Mouse (Mus musculus) cerebellum, adult 2 months (tissue): Measurements from ENCODE around the gene Atp2b2. TPM values are rescaled to one million over a fixed set of nuclear protein-coding genes. Genes with fewer than 3 reads are reported as not detected.

Experiments
- DNase-seq, 2 experiments: peaks; one replicate each; pipeline ENCODE4 v3.0.0; 2021
- H3K27ac ChIP-seq: fragments of 200-500 bp; 2 replicates; pipeline ENCODE4 v1.5.1; 2012; ENCODE audit warnings: low read length, control low read depth, inconsistent platforms; ENCODE audit not compliant: insufficient read depth
- H3K27me3 ChIP-seq: fragments of 200-500 bp; 2 replicates; pipeline ENCODE4 v1.6.1; 2012; ENCODE audit warnings: inconsistent platforms, mild to moderate bottlenecking, low read length, moderate library complexity; ENCODE audit not compliant: control insufficient read depth, insufficient read depth
- H3K4me1 ChIP-seq: fragments of 200-500 bp; 2 replicates; pipeline ENCODE4 v1.6.1; 2011; ENCODE audit warnings: low read length; ENCODE audit not compliant: control insufficient read depth, insufficient read depth
- H3K4me3 ChIP-seq: fragments of 200-500 bp; replicated peaks from 2 replicates; pipeline ENCODE3; 2011; ENCODE audit warnings: mild to moderate bottlenecking, low read depth, low read length, control low read depth; ENCODE audit not compliant: insufficient read depth
- CTCF ChIP-seq: fragments of 200-500 bp; IDR thresholded peaks from 2 replicates; pipeline ENCODE4 v1.5.1; 2011; ENCODE audit warnings: low read depth, mild to moderate bottlenecking, control low read depth, low read length, moderate library complexity, borderline replicate concordance; ENCODE audit not compliant: insufficient read depth
- POLR2A ChIP-seq: fragments of 200-500 bp; IDR thresholded peaks from 2 replicates; pipeline ENCODE4 v1.6.1; 2011; ENCODE audit warnings: low read length, control low read depth, borderline replicate concordance; ENCODE audit not compliant: insufficient read depth
- WGBS: fragments of 180-500 bp; shearing (Covaris S2); methylation state at CpG from one replicate; pipeline ENCODE4 v1.1.7; 2018; 5-methylcytosine and 5-hydroxymethylcytosine counted together
- polyA plus RNA-seq: library from polyadenylated mRNA; depleted of rRNA; stranded (reverse); fragments of >200 nt; gene quantifications from 2 replicates; pipeline ENCODE4 v1.2.3, GENCODE M21; 2012

The Atp2b2 gene
- polyA plus RNA-seq, 1 experiment: 217 TPM

DNA sequence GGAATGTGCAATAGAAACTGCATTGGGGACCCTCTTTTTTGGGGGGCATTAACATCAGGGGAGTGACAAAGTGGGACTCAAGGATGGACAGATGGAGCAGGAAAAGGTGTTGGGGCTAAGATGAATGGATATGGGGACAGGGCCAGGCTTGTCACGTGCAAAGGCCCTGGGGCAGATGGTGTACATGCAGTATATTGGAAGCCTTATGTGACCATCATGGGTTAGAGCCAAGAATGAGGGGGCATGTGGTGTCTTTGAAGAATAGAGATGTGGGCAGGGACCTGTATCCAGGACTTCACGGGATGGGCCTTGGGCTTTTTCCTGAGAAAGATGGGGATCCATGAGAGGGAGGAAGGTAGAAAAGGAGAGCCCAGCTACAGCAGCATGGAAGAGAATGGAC lies 53.9 kb downstream of the Atp2b2 start:
- Histone ChIP-seq H3K4me1 (peaks cover 45% of the 10 kb centered on the region), H3K27me3 (no peaks in the 10 kb centered on the region), H3K27ac (no peak overlapping the region), H3K4me3 (no peak overlapping the region)
- no peak for DNase-seq
- WGBS: 29% methylated on average over 2 of the region's 2 CpGs
- TF ChIP-seq POLR2A (no peak), CTCF (no peak)

DNA sequence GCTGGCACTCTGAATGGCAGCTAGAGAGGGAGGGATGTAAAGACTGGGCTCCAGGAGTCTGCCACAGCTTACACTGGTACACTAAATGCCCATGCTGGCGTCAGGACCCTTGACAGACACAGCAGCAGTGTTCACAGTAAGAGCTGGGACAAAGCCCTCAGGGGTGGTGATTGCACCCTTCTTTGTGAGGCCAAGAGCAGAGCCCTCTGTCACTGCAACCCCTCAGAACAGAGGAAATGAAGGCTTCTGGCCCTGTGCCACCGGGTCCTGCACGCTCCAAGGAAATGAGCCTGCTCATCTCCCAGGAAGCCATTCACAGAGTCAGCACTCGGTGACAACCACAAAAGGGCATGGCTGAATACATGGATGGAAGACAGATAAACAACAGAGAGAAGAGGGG lies 55.7 kb downstream of the Atp2b2 start:
- Histone ChIP-seq H3K4me3 (no peak overlapping the region), H3K4me1 (peaks cover 49% of the 10 kb centered on the region), H3K27ac (no peak overlapping the region), H3K27me3 (no peaks in the 10 kb centered on the region)
- TF ChIP-seq CTCF: no peak
- TF ChIP-seq POLR2A: no peak
- DNase-seq: peak in 1 of 2 experiments; percentile 52
- 13% methylated on average over 4 of the region's 4 CpGs for WGBS

DNA sequence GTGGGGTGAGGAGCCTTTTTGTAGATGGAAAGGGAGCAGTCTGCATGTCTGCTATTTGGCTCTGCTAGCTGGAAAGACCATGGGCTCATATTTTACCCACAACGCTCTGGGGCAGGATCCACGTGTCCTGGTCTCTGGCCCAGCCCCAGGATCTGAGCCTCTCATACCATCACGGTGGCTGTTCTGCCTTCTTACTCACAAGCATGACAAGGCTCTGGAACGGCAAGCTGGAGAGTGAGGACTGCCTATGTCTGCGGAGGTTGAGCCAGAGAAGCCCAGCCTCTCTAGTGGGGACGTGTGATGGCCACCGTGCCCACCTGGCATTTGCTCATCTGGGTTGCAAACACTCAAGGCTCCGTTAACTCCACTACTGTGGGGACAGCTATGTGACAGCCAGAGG lies 63.7 kb downstream of the Atp2b2 start:
- H3K27ac ChIP-seq: peak overlapping the region; percentile 80
- WGBS: 22% methylated on average over 8 of the region's 8 CpGs
- TF ChIP-seq POLR2A (no peak), CTCF (no peak)
- no peak overlapping the region for H3K4me3 ChIP-seq
- no peaks in the 10 kb centered on the region for H3K27me3 ChIP-seq
- peak in 1 of 2 experiments; percentile 51 for DNase-seq
- H3K4me1 ChIP-seq: peaks cover 47% of the 10 kb centered on the region

DNA sequence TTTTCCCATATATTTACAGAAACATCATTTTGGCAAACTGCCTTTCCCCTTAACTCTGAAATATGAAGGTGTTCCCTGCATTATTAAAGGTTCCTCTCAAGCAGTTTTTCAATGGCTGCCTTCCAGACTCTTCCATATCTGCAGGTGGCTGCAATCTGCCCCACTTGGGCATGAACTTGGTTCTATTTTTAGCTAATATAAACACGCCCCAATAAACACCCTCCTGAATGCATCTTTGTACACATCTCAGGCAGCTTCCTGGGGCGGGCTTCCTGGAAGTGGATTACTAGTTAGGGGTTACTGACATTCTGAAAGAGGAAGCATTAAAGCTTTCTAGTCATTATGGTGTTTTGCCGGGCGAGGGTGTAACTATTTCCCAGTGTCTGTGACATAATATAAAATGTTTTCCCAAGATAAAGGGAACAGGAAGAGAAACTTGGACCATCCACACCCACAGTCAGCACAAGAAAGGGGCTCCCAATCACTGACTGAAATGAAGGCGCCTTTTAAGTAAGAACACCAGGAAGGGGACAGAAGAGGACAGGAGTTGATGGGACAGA lies 64.2 kb downstream of the Atp2b2 start:
- TF ChIP-seq POLR2A: no peak
- DNase-seq: peak; percentile 71 to 88
- Histone ChIP-seq H3K4me1 (peaks cover 47% of the 10 kb centered on the region), H3K27me3 (no peaks in the 10 kb centered on the region), H3K27ac (peak overlapping the region; percentile 80), H3K4me3 (no peak overlapping the region)
- 15% methylated on average over 5 of the region's 5 CpGs for WGBS

DNA sequence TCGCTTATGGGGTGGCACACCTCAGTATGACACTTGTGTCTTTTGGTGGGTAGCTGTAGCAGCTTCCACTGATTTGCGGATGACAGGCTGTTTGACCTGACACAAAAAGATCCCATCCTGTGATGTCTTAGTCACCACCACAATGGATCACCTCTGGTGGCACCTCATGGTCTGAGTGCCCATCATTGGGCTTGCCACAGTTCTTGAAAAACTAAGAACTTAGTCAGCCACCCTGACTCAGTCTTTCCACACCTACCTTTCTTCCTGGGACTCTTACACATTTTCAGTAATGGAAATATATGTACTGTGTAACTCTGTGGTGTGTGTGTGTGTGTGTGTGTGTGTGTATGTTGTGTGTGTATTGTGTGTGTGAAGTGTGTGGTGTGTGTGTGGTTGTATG lies 71.5 kb downstream of the Atp2b2 start:
- peaks cover 15% of the 10 kb centered on the region for H3K4me1 ChIP-seq
- 77% methylated on average over 2 of the region's 2 CpGs for WGBS
- no peak overlapping the region for H3K27ac ChIP-seq
- H3K27me3 ChIP-seq: no peaks in the 10 kb centered on the region
- no peak for DNase-seq
- H3K4me3 ChIP-seq: no peak overlapping the region
- no peak for TF ChIP-seq CTCF
- no peak for TF ChIP-seq POLR2A

DNA sequence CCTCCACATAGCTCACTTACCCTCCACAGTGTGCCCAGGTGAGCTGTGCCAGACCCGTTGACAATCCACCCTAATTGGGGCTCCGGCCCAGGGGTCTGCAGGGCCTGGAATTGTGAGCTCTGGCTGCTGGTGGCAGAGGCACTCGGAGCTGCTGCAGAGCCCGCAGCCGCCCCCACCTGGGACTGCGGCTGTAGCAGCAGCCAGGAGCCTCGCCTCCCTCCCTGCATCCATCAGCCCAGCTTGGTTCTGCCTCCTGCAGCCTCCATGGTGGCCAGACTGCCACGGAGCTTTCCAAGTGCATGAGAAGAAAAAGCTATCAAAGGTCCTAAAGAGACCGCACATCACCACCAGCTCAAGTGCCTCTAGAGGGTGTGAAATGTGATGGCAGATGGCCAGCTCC lies 71.9 kb downstream of the Atp2b2 start:
- no peak overlapping the region for H3K4me3 ChIP-seq
- 35% methylated on average over 9 of the region's 9 CpGs for WGBS
- peaks cover 16% of the 10 kb centered on the region for H3K4me1 ChIP-seq
- DNase-seq: no peak
- no peak overlapping the region for H3K27ac ChIP-seq
- H3K27me3 ChIP-seq: no peaks in the 10 kb centered on the region
- TF ChIP-seq CTCF: no peak
- no peak for TF ChIP-seq POLR2A

DNA sequence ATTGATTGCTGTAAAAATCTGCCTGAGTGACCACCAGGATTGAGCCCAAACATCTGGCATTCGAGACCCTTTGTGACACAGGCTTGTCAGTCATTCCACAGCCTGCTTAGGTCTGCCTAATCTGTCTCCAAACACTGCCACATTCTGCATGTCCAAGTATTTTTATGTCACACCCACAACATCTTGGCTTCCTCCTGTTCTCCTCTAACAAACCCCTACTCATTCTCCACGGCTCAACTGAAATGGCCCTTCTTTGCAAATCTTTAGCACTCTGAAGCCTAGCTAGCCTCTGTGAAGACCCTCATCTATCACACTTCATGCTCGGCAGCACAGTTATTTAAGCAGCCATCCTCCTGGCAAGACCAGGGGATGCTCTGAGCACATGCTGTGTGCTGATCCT lies 72.7 kb downstream of the Atp2b2 start:
- WGBS: 59% methylated on average over 3 of the region's 3 CpGs
- H3K4me1 ChIP-seq: peaks cover 16% of the 10 kb centered on the region
- no peak overlapping the region for H3K4me3 ChIP-seq
- no peak for DNase-seq
- TF ChIP-seq POLR2A: no peak
- H3K27me3 ChIP-seq: no peaks in the 10 kb centered on the region
- no peak overlapping the region for H3K27ac ChIP-seq

DNA sequence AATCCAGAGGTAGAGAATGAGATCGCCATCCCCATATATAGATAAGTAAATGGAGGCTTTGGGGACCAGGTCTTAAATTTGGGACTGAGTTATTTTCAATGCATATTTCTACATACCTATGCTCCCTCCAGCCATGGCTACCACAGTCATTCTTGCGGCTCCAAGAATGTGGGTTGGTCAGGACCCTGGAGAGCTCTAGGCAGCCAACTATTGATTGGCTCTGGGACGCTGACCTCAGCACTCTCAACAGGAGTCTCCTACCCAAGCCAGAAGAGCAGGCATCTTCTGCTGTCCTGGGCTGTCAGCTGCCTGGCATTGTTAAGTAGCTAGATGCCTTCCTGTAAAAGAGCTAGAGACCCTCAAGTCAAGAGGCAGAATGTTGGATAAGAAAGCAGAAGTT lies 79.6 kb downstream of the Atp2b2 start:
- no peak for TF ChIP-seq POLR2A
- TF ChIP-seq CTCF: no peak
- peaks cover 48% of the 10 kb centered on the region for H3K4me1 ChIP-seq
- WGBS: 48% methylated on average over 3 of the region's 3 CpGs
- no peaks in the 10 kb centered on the region for H3K27me3 ChIP-seq
- no peak overlapping the region for H3K27ac ChIP-seq
- H3K4me3 ChIP-seq: no peak overlapping the region
- DNase-seq: no peak
